Mouse (Mus musculus): ENCODE measurements around the gene Trim46. TPM values are rescaled to one million over a fixed set of nuclear protein-coding genes. Genes with fewer than 3 reads are reported as not detected.

Gene Trim46
- total and polyA plus RNA-seq, 2 experiments from 2014 or later = 63.5 to 98.3 TPM

- Histone ChIP-seq H3K4me1 (ENCODE audit: insufficient read depth) (peaks cover 28% of the 10 kb centered on the region), H3K36me3 (ENCODE audit: insufficient read depth) (0 out of 2 replicates have a peak, but pooled peaks cover 4% of the 10 kb centered on the region), H3K4me3 (ENCODE audit: low read depth, low read length) (peak overlapping the region; percentile 45), H3K27ac (ENCODE audit: low read depth, low read length) (peak overlapping the region; percentile 80; the same call in 1 of the 2 replicates), H3K4me2 (ENCODE audit: low read depth) (peak overlapping the region; percentile 91), H3K27me3 (ENCODE audit: insufficient read depth, low read length) (no peaks in the 10 kb centered on the region), H3K9me3 (ENCODE audit: low read length) (no peaks in the 10 kb centered on the region), H3K9ac (peak overlapping the region; percentile 33; the same call in 1 of the 2 replicates)
- WGBS = under 1% methylated on average over 20 of the region's 20 CpGs
- peak; percentile 95 for TF ChIP-seq CTCF (IDR thresholded peaks at IDR 0.05; ENCODE audit: low read depth)
- ATAC-seq (peak; percentile 50), DNase-seq (peak; percentile 90)
Observed at GRCm38 (mm10) chr3:89228180-89228549, 17.9 kb downstream of the Trim46 start.

- H3K4me1 ChIP-seq (ENCODE audit: insufficient read depth) = peaks cover 28% of the 10 kb centered on the region
- ATAC-seq (peak; percentile 89), DNase-seq (peak; percentile 96)
- no peaks in the 10 kb centered on the region for H3K9me3 ChIP-seq (ENCODE audit: low read length)
- no peak for TF ChIP-seq CTCF (IDR thresholded peaks at IDR 0.05; ENCODE audit: low read depth)
- peak overlapping the region; percentile 45 for H3K4me3 ChIP-seq (ENCODE audit: low read depth, low read length)
- H3K36me3 ChIP-seq (ENCODE audit: insufficient read depth) = peaks cover 5% of the 10 kb centered on the region; the same call in 1 of the 2 replicates
- no peaks in the 10 kb centered on the region for H3K27me3 ChIP-seq (ENCODE audit: insufficient read depth, low read length)
- peak overlapping the region; percentile 80 for H3K27ac ChIP-seq (ENCODE audit: low read depth, low read length)
- peak overlapping the region; percentile 53 for H3K9ac ChIP-seq
- H3K4me2 ChIP-seq (ENCODE audit: low read depth) = peak overlapping the region; percentile 91
- WGBS = 1% methylated on average over 41 of the region's 41 CpGs
Observed at GRCm38 (mm10) chr3:89227307-89228179, 18.6 kb downstream of the Trim46 start.

- Histone ChIP-seq H3K4me3 (ENCODE audit: low read depth, low read length) (peak within 1 kb of the TSS; percentile 45), H3K9me3 (ENCODE audit: low read length) (no peaks in the 10 kb centered on the region), H3K9ac (peak within 1 kb of the TSS; percentile 53), H3K36me3 (ENCODE audit: insufficient read depth) (peaks cover 5% of the 10 kb centered on the region; the same call in 1 of the 2 replicates), H3K4me1 (ENCODE audit: insufficient read depth) (peaks cover 28% of the 10 kb centered on the region), H3K27me3 (ENCODE audit: insufficient read depth, low read length) (no peaks in the 10 kb centered on the region), H3K4me2 (ENCODE audit: low read depth) (peak within 1 kb of the TSS; percentile 91), H3K27ac (ENCODE audit: low read depth, low read length) (peak within 1 kb of the TSS; percentile 80)
- TF ChIP-seq CTCF (IDR thresholded peaks at IDR 0.05; ENCODE audit: low read depth) = no peak
- no peak for DNase-seq
- ATAC-seq = peak; percentile 3; the same call in 1 of the 2 replicates
- WGBS = 3% methylated on average over 21 of the region's 21 CpGs
Observed at GRCm38 (mm10) chr3:89226900-89227299, 19.2 kb downstream of the Trim46 start, which contains the start of gene Mtx1. Gene Mtx1, minus strand, starts transcription at chr3:89227088.

GRCm38 (mm10) chr3:89226361-89226760 is 19.7 kb downstream of the Trim46 start:
- ATAC-seq (no peak), DNase-seq (no peak)
- H3K27ac ChIP-seq (ENCODE audit: low read depth, low read length) = peak overlapping the region; percentile 80
- WGBS = 3% methylated on average over 11 of the region's 11 CpGs
- H3K4me1 ChIP-seq (ENCODE audit: insufficient read depth) = peaks cover 28% of the 10 kb centered on the region
- H3K9ac ChIP-seq = peak overlapping the region; percentile 53
- no peaks in the 10 kb centered on the region for H3K9me3 ChIP-seq (ENCODE audit: low read length)
- H3K27me3 ChIP-seq (ENCODE audit: insufficient read depth, low read length) = no peaks in the 10 kb centered on the region
- H3K4me3 ChIP-seq (ENCODE audit: low read depth, low read length) = peak overlapping the region; percentile 45
- TF ChIP-seq CTCF (IDR thresholded peaks at IDR 0.05; ENCODE audit: low read depth) = no peak
- H3K36me3 ChIP-seq (ENCODE audit: insufficient read depth) = peaks cover 7% of the 10 kb centered on the region; the same call in 1 of the 2 replicates
- H3K4me2 ChIP-seq (ENCODE audit: low read depth) = peak overlapping the region; percentile 91

GRCm38 (mm10) chr3:89225918-89226317 is 20.2 kb downstream of the Trim46 start:
- peaks cover 12% of the 10 kb centered on the region; the same call in 1 of the 2 replicates for H3K36me3 ChIP-seq (ENCODE audit: insufficient read depth)
- H3K4me1 ChIP-seq (ENCODE audit: insufficient read depth) = peaks cover 28% of the 10 kb centered on the region
- peak overlapping the region; percentile 91 for H3K4me2 ChIP-seq (ENCODE audit: low read depth)
- peak overlapping the region; percentile 53 for H3K9ac ChIP-seq
- peak; percentile 71 for DNase-seq
- no peaks in the 10 kb centered on the region for H3K9me3 ChIP-seq (ENCODE audit: low read length)
- ATAC-seq = peak; percentile 45
- peak overlapping the region; percentile 80 for H3K27ac ChIP-seq (ENCODE audit: low read depth, low read length)
- no peak for TF ChIP-seq CTCF (IDR thresholded peaks at IDR 0.05; ENCODE audit: low read depth)
- no peaks in the 10 kb centered on the region for H3K27me3 ChIP-seq (ENCODE audit: insufficient read depth, low read length)
- WGBS = 15% methylated on average over 4 of the region's 4 CpGs
- peak overlapping the region; percentile 45 for H3K4me3 ChIP-seq (ENCODE audit: low read depth, low read length)

GRCm38 (mm10) chr3:89225321-89225815 is 20.7 kb downstream of the Trim46 start:
- H3K36me3 ChIP-seq (ENCODE audit: insufficient read depth) = peaks cover 12% of the 10 kb centered on the region; the same call in 1 of the 2 replicates
- H3K9me3 ChIP-seq (ENCODE audit: low read length) = no peaks in the 10 kb centered on the region
- TF ChIP-seq CTCF (IDR thresholded peaks at IDR 0.05; ENCODE audit: low read depth) = no peak
- H3K4me3 ChIP-seq (ENCODE audit: low read depth, low read length) = peak overlapping the region; percentile 45
- H3K4me1 ChIP-seq (ENCODE audit: insufficient read depth) = peaks cover 28% of the 10 kb centered on the region
- 13% methylated on average over 12 of the region's 12 CpGs for WGBS
- H3K4me2 ChIP-seq (ENCODE audit: low read depth) = peak overlapping the region; percentile 91
- DNase-seq = no peak
- peak overlapping the region; percentile 80 for H3K27ac ChIP-seq (ENCODE audit: low read depth, low read length)
- ATAC-seq = no peak
- peak overlapping the region; percentile 53 for H3K9ac ChIP-seq
- H3K27me3 ChIP-seq (ENCODE audit: insufficient read depth, low read length) = no peaks in the 10 kb centered on the region

Data from forebrain, postnatal 0 days (tissue).